Mouse (Mus musculus) activated CD4-positive, CD25-positive, alpha-beta regulatory T cell, adult 4 months (primary cell): Measurements from ENCODE around the gene Fbp1. TPM values are rescaled to one million over a fixed set of nuclear protein-coding genes. Genes with fewer than 3 reads are reported as not detected.
"Not testable (repeated sequence)": the region's sequence is repeated elsewhere in the genome, so short reads cannot be mapped to it uniquely, and the experiment has no call there.

Experiments used
- ATAC-seq: one replicate; pipeline ENCODE4 v1.8.0; 2017
- polyA plus RNA-seq, 2 experiments: library from polyadenylated mRNA; unstranded; fragments of 100-300 nt; shearing (Covaris generic); gene quantifications; one replicate each; pipeline ENCODE4 v1.2.1; 2017

Fbp1 gene
- polyA plus RNA-seq, 2 experiments from 2014 or later = not detected

DNA sequence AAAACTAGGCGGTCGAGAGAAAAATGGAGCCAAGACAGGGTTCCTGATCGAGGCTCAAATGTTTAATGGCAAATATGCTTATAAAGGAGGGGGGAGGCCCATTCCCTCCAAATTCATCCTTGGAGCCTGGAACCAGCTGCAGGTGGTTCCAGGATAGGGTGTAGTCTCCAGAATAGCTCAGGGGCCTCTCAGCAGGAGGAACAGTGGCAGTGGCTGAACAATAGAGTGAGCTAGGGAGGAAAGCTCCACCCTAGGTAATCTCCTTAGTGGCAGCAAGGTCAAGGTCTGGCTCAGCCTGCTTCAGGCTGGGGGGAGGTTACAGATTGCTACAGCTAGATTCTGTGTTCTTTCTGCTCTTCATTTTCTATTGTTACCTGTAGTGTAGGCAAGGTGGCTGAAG, 72.4 kb downstream of the Fbp1 start:
- not testable (repeated sequence) for ATAC-seq

Other genes with a start within 250 kb of the Fbp1 start
- gene Platr25, start 127.6 kb downstream of the Fbp1 start, polyA plus RNA-seq = 10 to 100 TPM; 12.9 to 15.3 TPM
- gene Gm5141, start 102.5 kb downstream of the Fbp1 start, polyA plus RNA-seq = 1 to 10 TPM; 5.9 to 7.8 TPM
- not detected for gene Fbp2, start 29.9 kb downstream of the Fbp1 start, polyA plus RNA-seq
- gene 2010111I01Rik, start 76.6 kb upstream of the Fbp1 start, polyA plus RNA-seq = 100 to 1,000 TPM; 210 to 226 TPM